ENCODE assay signal across 8 mouse cellular contexts in the genomic region with DNA sequence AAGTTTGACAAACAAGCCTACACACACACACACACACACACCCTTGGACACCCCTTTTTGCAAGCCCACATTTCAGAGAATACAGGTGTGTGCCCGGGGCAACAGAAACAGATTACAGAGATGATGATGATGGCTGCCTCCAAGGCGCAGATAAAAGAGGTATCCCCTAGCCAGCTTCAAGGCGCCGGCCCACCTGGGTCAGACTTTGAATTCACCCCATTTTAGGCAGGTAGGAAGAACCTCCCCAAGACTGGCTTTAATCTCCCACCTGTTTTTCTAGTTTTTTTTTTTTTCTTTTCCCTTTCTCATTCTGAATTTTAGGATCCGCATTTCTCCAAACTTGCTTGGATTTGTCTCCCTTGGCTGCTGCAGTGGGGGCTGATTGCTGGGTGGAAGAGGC. TPM values are rescaled to one million over a fixed set of nuclear protein-coding genes. Genes with fewer than 3 reads are reported as not detected.
DNase-seq lines count a peak whose midpoint lies in the region; ATAC-seq and TF ChIP-seq lines count a peak whose summit lies in the region.

No protein-coding gene starts in this region.

- no peak for TF ChIP-seq EP300 in heart, postnatal 0 days (IDR thresholded peaks at IDR 0.05; ENCODE audit: low read depth)

- peak overlapping the region; percentile 75; the same call in 1 of the 2 replicates for H3K9ac ChIP-seq in heart, postnatal 0 days (replicated peaks; ENCODE audit: low read depth, low read length)
- peak overlapping the region; percentile 90 for H3K9ac ChIP-seq in hindbrain, embryonic 13.5 days
- H3K9ac ChIP-seq in midbrain, embryonic 14.5 days (replicated peaks; ENCODE audit: low read length): peak overlapping the region; percentile 81

- H3K4me3 ChIP-seq in heart, postnatal 0 days (ENCODE audit: low read depth, low read length): peak overlapping the region; percentile 95
- peak overlapping the region; percentile 80 for H3K4me3 ChIP-seq in hindbrain, embryonic 13.5 days
- H3K4me3 ChIP-seq in midbrain, embryonic 14.5 days (replicated peaks; ENCODE audit: low read depth, low read length): peak overlapping the region; percentile 82

- DNase-seq in heart, postnatal 0 days (ENCODE audit: low spot score): no peak
- DNase-seq in heart, adult 9 months (ENCODE audit: low spot score in 2 of 2): no peak
- DNase-seq in Muller cell, postnatal 12 days (ENCODE audit: inconsistent ontology term): peak; percentile 3
- DNase-seq in midbrain, embryonic 14.5 days: no peak
- DNase-seq in gastrocnemius, adult 8-10 months (ENCODE audit: low spot score in 2 of 2): no peak
- no peak for DNase-seq in cerebellum, adult 11 months

- H3K36me3 ChIP-seq in heart, postnatal 0 days (replicated peaks; ENCODE audit: control insufficient read depth, insufficient read depth, low read length): no peaks in the 10 kb centered on the region
- H3K36me3 ChIP-seq in hindbrain, embryonic 13.5 days: no peaks in the 10 kb centered on the region
- no peaks in the 10 kb centered on the region for H3K36me3 ChIP-seq in midbrain, embryonic 14.5 days (ENCODE audit: control insufficient read depth, insufficient read depth, low read length)

- 23% methylated on average over 5 of the region's 5 CpGs for WGBS in heart, postnatal 0 days
- 29% methylated on average over 5 of the region's 5 CpGs for WGBS in hindbrain, embryonic 13.5 days
- WGBS in midbrain, embryonic 14.5 days: 36% methylated on average over 5 of the region's 5 CpGs

- no peak for TF ChIP-seq CTCF in heart, postnatal 0 days (IDR thresholded peaks at IDR 0.05; ENCODE audit: low read depth)

- H3K4me2 ChIP-seq in heart, postnatal 0 days (ENCODE audit: low read depth, low read length): peak overlapping the region; percentile 87
- peak overlapping the region; percentile 88 for H3K4me2 ChIP-seq in hindbrain, embryonic 13.5 days
- H3K4me2 ChIP-seq in midbrain, embryonic 14.5 days (ENCODE audit: low read length): peak overlapping the region; percentile 91

- H3K27ac ChIP-seq in heart, postnatal 0 days (ENCODE audit: low read depth): peak overlapping the region; percentile 68; the same call in 1 of the 2 replicates
- peak overlapping the region; percentile 92 for H3K27ac ChIP-seq in hindbrain, embryonic 13.5 days
- peak overlapping the region; percentile 85 for H3K27ac ChIP-seq in midbrain, embryonic 14.5 days (replicated peaks; ENCODE audit: low read depth, low read length)

- no peak for ATAC-seq in heart, postnatal 0 days (ENCODE audit: insufficient read depth, low read depth)
- no peak for ATAC-seq in hindbrain, embryonic 13.5 days (ENCODE audit: low FRiP score)
- no peak for ATAC-seq in midbrain, embryonic 14.5 days (ENCODE audit: low FRiP score, low TSS enrichment)
- ATAC-seq in inflammation-experienced regulatory T-cells, adult 6 months: no peak

- H3K9me3 ChIP-seq in heart, postnatal 0 days (replicated peaks; ENCODE audit: control insufficient read depth, low read length): no peaks in the 10 kb centered on the region
- no peaks in the 10 kb centered on the region for H3K9me3 ChIP-seq in hindbrain, embryonic 13.5 days
- H3K9me3 ChIP-seq in midbrain, embryonic 14.5 days (ENCODE audit: control insufficient read depth, low read length): no peaks in the 10 kb centered on the region

- peaks cover 8% of the 10 kb centered on the region; the same call in 1 of the 2 replicates for H3K4me1 ChIP-seq in heart, postnatal 0 days (ENCODE audit: control insufficient read depth, insufficient read depth)
- H3K4me1 ChIP-seq in hindbrain, embryonic 13.5 days (replicated peaks): peaks cover 41% of the 10 kb centered on the region
- peaks cover 28% of the 10 kb centered on the region for H3K4me1 ChIP-seq in midbrain, embryonic 14.5 days (ENCODE audit: control insufficient read depth, insufficient read depth, low read length)

- H3K27me3 ChIP-seq in heart, postnatal 0 days (ENCODE audit: control insufficient read depth, insufficient read depth, low read length): peaks cover 11% of the 10 kb centered on the region; the same call in 1 of the 2 replicates
- H3K27me3 ChIP-seq in hindbrain, embryonic 13.5 days: no peaks in the 10 kb centered on the region
- H3K27me3 ChIP-seq in midbrain, embryonic 14.5 days (ENCODE audit: control insufficient read depth, insufficient read depth, low read length): no peaks in the 10 kb centered on the region

RNA-seq across cellular contexts. Expression of a gene that starts 0.4 kb away (rescaled TPM):
- 3.3 and 8.9 TPM in 2 replicates for total RNA-seq in heart, postnatal 0 days (2014; rRNA removed; ENCODE audit: low replicate concordance)
- 2.4 and 2.7 TPM in 2 replicates for polyA plus RNA-seq in heart, postnatal 0 days (2015; fragmentation: Nextera tagmentation; extraction: Ambion mirVana)
- polyA plus RNA-seq in hindbrain, embryonic 13.5 days (2015; fragmentation: Nextera tagmentation; extraction: Ambion mirVana): 30.0 and 30.5 TPM in 2 replicates
- polyA plus RNA-seq in midbrain, embryonic 14.5 days (2014; fragmentation: Nextera tagmentation; extraction: Ambion mirVana): 32.2 and 38.4 TPM in 2 replicates
- total RNA-seq in gastrocnemius, adult 8-10 months (2022): 1 to 10 TPM; 1.3 to 1.8 (median 1.4) TPM
- 1 to 10 TPM; 6.4 to 9.2 (median 6.4) TPM for polyA plus RNA-seq in inflammation-experienced regulatory T-cells, adult 6 months (2017; shearing (Covaris generic))
